Mouse (Mus musculus): ENCODE data around the gene Gm5799. TPM values are rescaled to one million over a fixed set of nuclear protein-coding genes. Genes with fewer than 3 reads are reported as not detected.
A peak's percentile ranks its signal among the peaks of the same experiment; 100 is the strongest.
"Not testable (repeated sequence)": the region's sequence is repeated elsewhere in the genome, so short reads cannot be mapped to it uniquely, and the experiment has no call there.

The Gm5799 gene
- not detected in 2 replicates for polyA plus RNA-seq (2012; rRNA removed)

DNA sequence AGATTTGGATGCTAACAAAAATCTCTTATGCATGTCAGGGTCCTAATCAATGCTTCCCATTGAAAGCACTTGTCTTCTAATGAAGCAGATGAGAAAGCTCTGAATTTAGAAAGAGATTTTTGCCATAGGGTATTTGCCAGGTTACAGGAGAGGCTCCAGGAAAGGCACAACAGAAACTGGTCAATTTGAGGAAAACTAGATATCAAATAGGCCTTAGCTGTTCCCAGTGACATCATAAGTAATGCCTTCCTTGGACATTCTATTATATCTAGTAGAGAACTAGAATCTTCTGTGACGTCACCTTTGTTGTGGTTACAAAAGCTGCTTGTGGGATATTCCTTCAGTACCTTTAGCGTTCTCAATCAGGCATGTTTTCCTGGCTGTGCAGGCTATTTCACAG lies at the start of gene Gm5799:
Gene Gm5799, plus strand, starts transcription at position 301 of the 400 bp plus-strand sequence.
- DNase-seq (ENCODE audit: low read depth) = not testable (repeated sequence)

DNA sequence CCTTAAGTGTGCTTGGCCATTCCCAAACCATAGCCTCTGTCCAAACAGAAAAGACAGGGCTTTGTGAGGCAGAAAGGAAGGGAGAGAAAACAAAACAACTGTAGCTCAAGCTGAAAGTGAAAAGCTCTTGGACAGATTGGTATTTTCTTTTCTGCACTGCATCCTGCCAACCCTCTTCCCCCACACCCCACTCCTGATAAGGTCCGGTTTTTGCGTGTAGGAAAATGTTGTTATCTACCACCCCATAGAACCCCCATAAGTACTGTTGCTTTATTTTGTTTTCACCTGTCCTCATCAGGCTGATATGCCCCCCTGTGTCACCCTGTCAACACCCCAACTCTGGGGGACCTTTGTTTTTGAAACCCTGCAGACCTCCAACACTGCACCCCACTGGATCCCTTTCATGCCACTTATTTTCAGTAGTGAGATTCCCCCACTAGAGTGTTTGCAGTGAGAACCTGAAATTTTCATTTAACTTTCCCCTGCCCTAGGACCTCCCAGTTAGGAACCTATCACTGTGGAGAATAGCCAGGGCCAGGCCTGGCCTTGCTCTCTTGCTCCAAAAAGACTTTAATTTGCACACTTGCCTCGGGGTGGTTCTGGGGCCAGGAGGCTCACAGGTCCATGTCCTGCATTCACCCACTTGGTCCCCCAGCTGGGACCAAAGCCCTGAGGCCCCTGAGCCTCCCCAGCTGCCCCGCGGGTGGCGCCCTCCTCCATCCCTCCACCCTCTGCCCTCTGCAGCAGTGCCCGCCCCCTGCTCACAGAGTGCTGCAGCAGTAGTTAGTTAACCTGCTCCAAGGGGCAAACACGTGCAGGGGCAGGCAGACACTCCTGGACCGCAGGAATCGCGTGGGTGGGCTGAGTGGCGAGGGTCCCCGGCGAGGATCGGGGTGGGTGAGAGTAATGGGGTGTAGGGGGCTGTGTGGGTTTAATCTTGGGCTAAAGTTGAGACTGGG lies 12.0 kb upstream of the Gm5799 start:
- DNase-seq (ENCODE audit: low read depth) = peak; percentile 0

DNA sequence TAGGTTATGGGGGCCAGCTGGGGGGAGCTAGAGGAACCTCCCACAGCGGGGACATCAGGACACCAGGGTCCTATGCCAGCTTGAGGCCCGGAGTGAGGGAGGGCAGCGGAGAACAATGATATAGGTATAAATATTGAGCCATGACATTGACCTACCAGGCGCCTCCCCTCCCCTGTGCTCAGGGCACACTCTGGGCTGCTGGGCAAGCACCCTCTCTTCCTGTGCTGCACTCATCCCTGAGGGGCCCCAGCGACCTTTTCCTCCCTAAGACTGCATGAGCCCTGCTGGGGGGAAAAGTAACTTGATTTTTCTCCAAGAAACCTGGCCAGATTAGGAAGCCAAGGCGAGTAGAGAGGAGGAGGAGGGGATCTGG lies 11.4 kb upstream of the Gm5799 start:
- DNase-seq (ENCODE audit: low read depth) = not testable (repeated sequence)

DNA sequence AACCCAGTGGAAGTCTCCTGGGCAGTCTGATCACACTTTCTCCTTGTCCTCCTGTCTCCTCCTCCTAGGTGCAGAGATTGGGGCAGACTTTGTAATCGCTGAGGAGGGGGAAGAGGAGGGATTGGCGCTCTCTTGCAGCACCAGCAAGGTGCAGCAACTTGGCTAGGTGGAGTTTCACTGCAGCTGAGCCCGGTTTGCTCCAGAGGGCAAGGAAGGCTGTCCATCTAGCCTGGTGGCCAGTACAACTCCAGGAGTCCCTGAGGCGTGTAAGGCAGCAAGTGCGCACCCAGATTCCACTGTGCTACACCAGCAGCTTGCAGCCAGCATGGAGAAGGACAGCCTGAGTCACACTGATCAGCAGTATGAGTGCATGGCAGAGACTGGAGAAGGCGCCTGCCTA lies 11.0 kb upstream of the Gm5799 start:
- DNase-seq (ENCODE audit: low read depth) = not testable (repeated sequence)

DNA sequence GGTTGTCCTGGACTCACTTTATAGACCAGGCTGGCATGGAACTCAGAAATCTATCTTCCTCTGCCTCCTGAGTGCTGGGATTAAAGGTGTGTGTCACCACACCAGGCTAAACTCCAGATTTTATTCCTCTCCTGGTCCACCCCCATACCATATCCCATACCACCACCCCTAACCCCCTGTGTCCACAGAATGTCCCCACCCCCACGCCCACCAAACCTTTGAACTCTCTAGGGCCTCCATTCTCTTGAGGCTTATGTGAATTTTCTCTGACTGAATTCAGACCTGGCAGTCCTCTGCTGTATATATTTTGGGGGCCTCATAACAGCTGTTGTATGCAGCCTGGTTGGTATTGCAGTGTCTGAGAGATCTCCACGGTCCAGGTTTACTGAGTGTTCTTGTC lies 5.2 kb upstream of the Gm5799 start:
- DNase-seq (ENCODE audit: low read depth) = not testable (repeated sequence)

DNA sequence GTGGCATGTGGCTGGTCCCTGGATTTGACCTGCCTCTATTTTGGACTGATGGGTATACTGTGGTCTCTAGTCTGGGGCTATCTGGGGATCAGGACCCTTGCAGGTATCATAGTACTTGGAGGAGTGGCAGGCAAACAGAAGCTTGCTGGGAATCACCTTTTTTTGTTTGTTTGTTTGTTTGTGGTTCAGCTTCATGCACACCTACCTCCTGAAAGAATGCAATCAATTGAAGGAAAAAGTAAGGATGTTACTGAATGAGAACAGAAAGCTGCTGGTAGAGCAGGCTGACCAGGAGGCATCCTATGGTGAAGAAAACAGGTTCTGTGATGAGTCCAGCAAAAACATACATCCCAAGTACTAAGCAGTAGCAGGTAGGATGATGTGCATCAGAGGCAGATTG lies 2.9 kb downstream of the Gm5799 start:
- not testable (repeated sequence) for DNase-seq (ENCODE audit: low read depth)

DNA sequence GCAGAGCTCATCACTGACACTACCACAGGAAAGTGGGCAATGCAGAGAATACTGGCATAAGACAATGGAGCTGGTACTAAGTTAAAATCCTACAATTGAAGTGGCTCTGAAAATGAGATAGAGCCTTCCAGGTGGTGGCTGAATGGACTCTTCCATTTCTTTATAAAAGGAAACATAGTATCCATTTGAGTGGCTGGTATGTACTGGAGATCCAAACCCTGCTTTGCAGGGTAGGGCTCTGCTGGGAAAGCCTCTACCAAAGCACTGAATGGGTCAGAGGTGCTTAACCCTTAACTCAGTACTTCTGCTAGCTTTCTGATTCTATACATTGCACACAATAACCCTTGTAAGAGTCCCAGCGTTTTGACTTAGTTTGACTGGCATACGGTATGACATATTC lies 8.9 kb downstream of the Gm5799 start:
- DNase-seq (ENCODE audit: low read depth) = not testable (repeated sequence)

DNA sequence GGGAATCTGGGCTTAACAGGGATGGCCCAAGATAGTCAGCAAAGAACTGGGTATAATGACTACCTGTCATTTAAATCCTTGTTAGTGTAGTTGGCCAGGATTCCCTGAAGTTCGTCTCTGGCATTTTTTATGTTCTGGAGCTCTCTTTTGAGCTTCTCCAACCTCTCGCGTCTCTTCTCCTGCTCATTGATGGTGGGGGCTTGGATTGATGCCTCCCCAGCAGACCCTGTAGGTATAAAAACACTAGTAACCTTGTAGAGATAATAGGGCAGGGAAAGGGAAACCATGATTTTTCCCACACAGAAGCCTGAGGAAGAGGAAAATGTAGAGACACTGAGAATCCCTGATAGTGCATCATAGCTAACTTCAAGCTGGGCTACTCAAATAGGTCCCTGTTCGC lies 34.6 kb downstream of the Gm5799 start:
- not testable (repeated sequence) for DNase-seq (ENCODE audit: low read depth)

DNA sequence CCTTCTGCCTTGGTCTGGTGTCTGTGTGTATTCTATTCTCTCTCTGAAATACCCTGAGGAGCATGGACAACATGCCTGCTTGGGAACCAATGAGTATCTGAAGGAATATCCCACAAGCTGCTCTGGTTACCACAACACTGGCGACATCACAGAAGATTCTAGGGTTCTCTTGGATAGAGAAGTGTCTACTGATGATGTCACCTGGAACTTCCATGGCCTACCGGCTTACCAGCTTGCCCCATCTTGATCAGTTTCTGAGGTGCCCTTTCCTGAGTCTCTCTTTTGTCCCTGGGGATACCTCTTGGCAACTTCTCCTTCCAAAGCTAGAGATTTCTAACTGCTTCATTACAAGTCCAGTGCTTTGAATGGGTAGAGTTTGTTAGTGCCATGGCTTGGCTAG lies 35.7 kb downstream of the Gm5799 start, which contains the start of gene Gm17654:
Gene Gm17654, minus strand, starts transcription at position 101 of the 400 bp plus-strand sequence.
- not testable (repeated sequence) for DNase-seq (ENCODE audit: low read depth)

Other genes starting within 250 kb of the Gm5799 start
- gene Gm8127, start 249.7 kb upstream of the Gm5799 start, polyA plus RNA-seq (2012; rRNA removed) = not detected in 2 replicates
- 0.10 TPM in 1 of 2 replicates, not detected in the other for gene 1700001F09Rik, start 195.8 kb upstream of the Gm5799 start, polyA plus RNA-seq (2012; rRNA removed)
- gene Gm8138, start 127.2 kb upstream of the Gm5799 start, polyA plus RNA-seq (2012; rRNA removed) = not detected in 2 replicates
- gene Gm17654, start 35.6 kb downstream of the Gm5799 start, polyA plus RNA-seq (2012; rRNA removed) = not detected in 2 replicates
- gene Gm10375, start 64.4 kb downstream of the Gm5799 start, polyA plus RNA-seq (2012; rRNA removed) = not detected in 2 replicates
- gene Gm8165, start 133.6 kb downstream of the Gm5799 start, polyA plus RNA-seq (2012; rRNA removed) = not detected in 2 replicates
- gene Gm7324, start 154.3 kb downstream of the Gm5799 start, polyA plus RNA-seq (2012; rRNA removed) = 0.68 and 0.72 TPM in 2 replicates
- gene Gm16506, start 183.9 kb downstream of the Gm5799 start, polyA plus RNA-seq (2012; rRNA removed) = not detected in 2 replicates
- gene Gm6526, start 204.3 kb downstream of the Gm5799 start, polyA plus RNA-seq (2012; rRNA removed) = not detected in 2 replicates
- not detected in 2 replicates for gene Gm8180, start 241.2 kb downstream of the Gm5799 start, polyA plus RNA-seq (2012; rRNA removed)

All from brain, embryonic 14.5 days (tissue).